Mouse (Mus musculus) midbrain, postnatal 0 days (tissue): ENCODE measurements around the gene Myo9b. TPM values are rescaled to one million over a fixed set of nuclear protein-coding genes. Genes with fewer than 3 reads are reported as not detected.

Source experiments
- ATAC-seq: fragments of 200-750 bp; cut with Nextera tagmentation; 2 replicates; pipeline ENCODE4 v1.8.0; 2017; ENCODE audit warnings: moderate number of reproducible peaks, mild to moderate bottlenecking, moderate TSS enrichment, moderate library complexity; ENCODE audit not compliant: low FRiP score
- DNase-seq: peaks from one replicate; pipeline ENCODE4 v3.0.0-alpha.2; 2015; ENCODE audit warnings: low spot score
- H3K27ac ChIP-seq: fragments of 300-500 bp; sonication (generic); 2 replicates; pipeline ENCODE4 v1.5.1; 2014; ENCODE audit warnings: low read depth, mild to moderate bottlenecking, low read length, mixed read lengths
- H3K27me3 ChIP-seq: fragments of 300-500 bp; sonication (generic); 2 replicates; pipeline ENCODE4 v1.6.1; 2014; ENCODE audit warnings: low read length, control low read depth, mixed read lengths; ENCODE audit not compliant: insufficient read depth
- H3K36me3 ChIP-seq: fragments of 300-500 bp; sonication (generic); 2 replicates; pipeline ENCODE4 v1.6.1; 2014; ENCODE audit warnings: low read length, control low read depth, mixed read lengths; ENCODE audit not compliant: insufficient read depth
- H3K4me1 ChIP-seq: fragments of 300-500 bp; sonication (generic); 2 replicates; pipeline ENCODE4 v1.6.1; 2014; ENCODE audit warnings: mild to moderate bottlenecking, control low read depth, antibody characterized with exemption, low read length, mixed read lengths; ENCODE audit not compliant: insufficient read depth
- H3K4me2 ChIP-seq: fragments of 300-500 bp; sonication (generic); 2 replicates; pipeline ENCODE4 v1.6.1; 2014; ENCODE audit warnings: low read depth, mild to moderate bottlenecking, low read length, mixed read lengths; ENCODE audit not compliant: poor library complexity, severe bottlenecking
- H3K4me3 ChIP-seq: fragments of 300-500 bp; sonication (generic); 2 replicates; pipeline ENCODE4 v1.5.1; 2014; ENCODE audit warnings: low read depth, mild to moderate bottlenecking, low read length, moderate library complexity
- H3K9ac ChIP-seq: fragments of 300-500 bp; sonication (generic); replicated peaks from 2 replicates; pipeline ENCODE4 v1.6.1; 2014; ENCODE audit warnings: mild to moderate bottlenecking, low read length, moderate library complexity, mixed read lengths; ENCODE audit not compliant: poor library complexity, severe bottlenecking
- H3K9me3 ChIP-seq: fragments of 300-500 bp; sonication (generic); 2 replicates; pipeline ENCODE4 v1.6.1; 2016; ENCODE audit warnings: low read length, control low read depth
- CTCF ChIP-seq: IDR thresholded peaks from 2 replicates; pipeline ENCODE4 v1.5.1; 2016; ENCODE audit warnings: antibody characterized with exemption, mild to moderate bottlenecking
- WGBS: fragments of 180-500 bp; shearing (Covaris S2); extraction: QIAGEN DNeasy Blood & Tissue Kit; methylation state at CpG from one replicate; pipeline ENCODE4 v1.1.7; 2014; 5-methylcytosine and 5-hydroxymethylcytosine counted together
- polyA plus RNA-seq: library from polyadenylated mRNA; unstranded; fragments of >200 nt; fragmentation: Nextera tagmentation; extraction: Ambion mirVana; gene quantifications from 2 replicates; pipeline ENCODE4 v1.2.1, GENCODE M21; 2015
- total RNA-seq: library from RNA; depleted of rRNA; stranded (reverse); fragments of >200 nt; gene quantifications from 2 replicates; pipeline ENCODE4 v1.2.3, GENCODE M21; 2014

Myo9b gene
- total and polyA plus RNA-seq, 2 experiments from 2014 or later = 7.6 to 32.3 TPM

DNA sequence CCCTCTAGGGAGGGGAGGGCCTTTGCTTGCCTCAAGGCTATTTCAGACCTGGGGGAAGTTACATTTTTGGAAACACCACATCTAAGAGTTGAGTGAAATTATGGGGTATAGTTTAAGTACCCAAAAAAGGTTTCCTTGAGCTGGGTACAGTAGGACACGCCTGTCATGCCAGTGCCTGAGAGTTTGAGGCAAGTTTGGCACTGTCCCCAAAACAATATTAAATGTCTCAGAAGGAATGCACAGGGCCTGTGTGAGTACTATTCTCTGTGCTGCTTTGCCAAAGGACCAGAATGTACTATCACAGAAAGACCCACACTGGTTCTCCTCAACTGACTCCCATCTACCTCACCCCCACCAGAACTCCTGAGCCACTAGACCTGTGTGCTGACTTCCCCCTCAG lies 31.1 kb downstream of the Myo9b start:
- no peaks in the 10 kb centered on the region for H3K27me3 ChIP-seq
- no peak for TF ChIP-seq CTCF
- ATAC-seq (no peak), DNase-seq (no peak)
- H3K9ac ChIP-seq = no peak overlapping the region
- no peaks in the 10 kb centered on the region for H3K9me3 ChIP-seq
- no peak overlapping the region for H3K27ac ChIP-seq
- no peak overlapping the region for H3K4me2 ChIP-seq
- 88% methylated on average over 1 of the region's 1 CpGs for WGBS
- H3K36me3 ChIP-seq = no peaks in the 10 kb centered on the region
- no peaks in the 10 kb centered on the region for H3K4me1 ChIP-seq
- no peak overlapping the region for H3K4me3 ChIP-seq

DNA sequence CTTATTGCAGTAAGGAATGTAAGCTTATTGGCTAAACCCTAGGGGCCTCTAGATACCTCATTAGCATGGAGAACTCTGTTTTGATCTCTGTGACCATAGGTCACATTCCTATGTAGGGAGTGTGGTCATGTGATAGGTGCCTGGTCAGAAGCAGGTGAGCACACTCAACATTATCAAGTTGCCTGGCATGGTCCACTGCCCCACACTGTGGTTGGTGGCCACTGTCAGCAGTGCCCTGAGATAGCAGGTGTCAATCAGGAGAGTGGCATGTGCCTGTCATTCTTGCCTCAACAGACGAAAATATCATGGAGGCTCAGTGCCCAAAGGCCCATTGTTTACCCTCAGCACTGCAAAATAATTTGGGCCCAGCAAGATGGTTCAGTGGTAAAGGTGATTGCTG lies 33.5 kb downstream of the Myo9b start:
- no peak for DNase-seq
- WGBS = 82% methylated on average over 1 of the region's 1 CpGs
- H3K4me1 ChIP-seq = no peaks in the 10 kb centered on the region
- H3K9me3 ChIP-seq = no peaks in the 10 kb centered on the region
- ATAC-seq = no peak
- no peak overlapping the region for H3K9ac ChIP-seq
- H3K4me3 ChIP-seq = no peak overlapping the region
- H3K4me2 ChIP-seq = no peak overlapping the region
- no peaks in the 10 kb centered on the region for H3K27me3 ChIP-seq
- H3K36me3 ChIP-seq = no peaks in the 10 kb centered on the region
- TF ChIP-seq CTCF = no peak
- no peak overlapping the region for H3K27ac ChIP-seq

DNA sequence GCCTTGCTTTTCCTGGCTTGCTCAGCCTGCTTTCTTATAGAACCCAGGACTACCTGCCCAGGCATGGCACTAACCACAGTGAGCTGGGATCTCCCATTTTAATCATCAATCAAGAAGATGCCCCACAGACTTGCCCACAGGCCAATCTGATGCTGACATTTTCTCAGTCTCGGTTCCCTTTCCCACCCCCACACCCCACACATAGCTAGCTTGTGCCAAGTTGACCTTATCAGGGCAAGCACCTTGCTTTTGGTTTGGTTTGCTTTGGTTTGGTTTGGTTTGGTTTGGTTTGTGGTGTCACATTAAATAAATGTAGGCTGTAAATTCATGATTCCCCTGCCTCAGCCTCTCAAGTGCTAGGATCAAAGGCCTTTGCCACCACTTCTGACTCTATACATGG lies 34.9 kb downstream of the Myo9b start:
- H3K27ac ChIP-seq = no peak overlapping the region
- no peaks in the 10 kb centered on the region for H3K36me3 ChIP-seq
- no peak overlapping the region for H3K9ac ChIP-seq
- no peaks in the 10 kb centered on the region for H3K9me3 ChIP-seq
- no peaks in the 10 kb centered on the region for H3K4me1 ChIP-seq
- WGBS = 89% methylated on average over 1 of the region's 1 CpGs
- H3K4me2 ChIP-seq = no peak overlapping the region
- ATAC-seq (no peak), DNase-seq (no peak)
- TF ChIP-seq CTCF = no peak
- no peak overlapping the region for H3K4me3 ChIP-seq
- H3K27me3 ChIP-seq = no peaks in the 10 kb centered on the region

DNA sequence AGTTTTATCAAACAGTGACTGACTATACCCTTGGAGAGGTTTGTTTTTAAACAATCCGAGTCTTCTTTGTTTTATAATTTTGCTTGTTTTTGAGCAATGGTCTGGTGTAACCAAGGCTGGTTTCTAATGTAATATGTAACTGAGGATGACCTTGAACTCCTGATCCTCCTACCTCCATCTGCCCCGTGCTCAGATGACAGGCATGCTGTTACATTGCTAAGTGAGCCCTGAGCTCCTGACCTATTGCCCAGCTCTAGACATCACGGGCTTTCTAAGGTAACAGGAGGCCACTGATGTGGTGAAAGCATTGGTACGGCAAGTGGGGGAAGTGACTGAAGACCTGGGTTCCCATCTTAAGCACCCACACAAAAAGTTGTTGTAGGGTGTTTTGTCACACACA lies 35.4 kb downstream of the Myo9b start:
- H3K4me2 ChIP-seq = no peak overlapping the region
- H3K4me3 ChIP-seq = no peak overlapping the region
- no peak overlapping the region for H3K27ac ChIP-seq
- H3K36me3 ChIP-seq = no peaks in the 10 kb centered on the region
- H3K27me3 ChIP-seq = no peaks in the 10 kb centered on the region
- no peaks in the 10 kb centered on the region for H3K9me3 ChIP-seq
- no peak overlapping the region for H3K9ac ChIP-seq
- DNase-seq = no peak
- no peak for ATAC-seq
- no peak for TF ChIP-seq CTCF
- 91% methylated on average over 4 of the region's 4 CpGs for WGBS
- H3K4me1 ChIP-seq = no peaks in the 10 kb centered on the region

DNA sequence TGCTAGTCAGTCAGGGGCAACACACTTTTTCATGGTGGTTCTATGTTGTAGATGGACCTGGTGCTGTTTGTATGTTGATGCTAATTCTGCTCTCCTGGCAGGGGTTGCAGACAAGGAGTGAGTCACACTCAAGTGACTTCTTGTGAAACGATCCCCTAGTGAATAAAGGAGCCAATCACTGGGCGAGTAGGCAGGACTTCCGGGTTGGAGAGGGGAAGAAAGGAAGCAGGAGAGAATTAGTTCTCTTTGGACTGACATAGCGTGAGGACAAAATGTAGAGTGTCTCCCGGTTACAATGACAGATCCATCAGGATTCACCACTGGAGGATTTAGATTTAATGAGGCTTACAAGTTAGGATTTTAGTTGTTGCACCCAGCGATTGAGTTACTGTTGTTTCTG lies 37.9 kb downstream of the Myo9b start:
- no peak overlapping the region for H3K4me3 ChIP-seq
- H3K9ac ChIP-seq = no peak overlapping the region
- no peak for ATAC-seq
- no peaks in the 10 kb centered on the region for H3K27me3 ChIP-seq
- WGBS = 75% methylated on average over 6 of the region's 6 CpGs
- no peaks in the 10 kb centered on the region for H3K4me1 ChIP-seq
- no peak for TF ChIP-seq CTCF
- no peaks in the 10 kb centered on the region for H3K36me3 ChIP-seq
- DNase-seq = no peak
- no peak overlapping the region for H3K4me2 ChIP-seq
- no peaks in the 10 kb centered on the region for H3K9me3 ChIP-seq
- no peak overlapping the region for H3K27ac ChIP-seq

DNA sequence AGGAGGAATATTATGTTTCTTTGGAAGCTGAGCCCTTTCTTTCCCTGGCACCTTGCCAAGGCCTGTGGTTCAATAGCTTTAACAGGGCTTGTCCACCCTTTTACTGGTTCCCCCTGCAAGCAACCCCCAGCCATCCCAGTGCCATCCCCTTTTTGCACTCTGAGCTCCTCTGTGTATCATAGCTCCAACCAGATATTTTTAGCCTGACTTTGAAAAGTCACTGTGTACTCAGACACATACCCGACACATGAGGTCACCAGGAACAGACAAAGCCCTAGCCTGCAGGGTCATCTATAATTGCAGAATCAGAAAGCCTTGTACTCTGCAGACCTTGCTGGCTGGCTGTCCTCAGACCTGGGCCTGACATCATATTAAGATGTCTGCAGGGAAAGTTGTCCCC lies 40.2 kb downstream of the Myo9b start:
- no peak for ATAC-seq
- H3K9me3 ChIP-seq = no peaks in the 10 kb centered on the region
- no peak overlapping the region for H3K27ac ChIP-seq
- no peak overlapping the region for H3K4me2 ChIP-seq
- no peaks in the 10 kb centered on the region for H3K27me3 ChIP-seq
- no peak overlapping the region for H3K4me3 ChIP-seq
- no peak for TF ChIP-seq CTCF
- peaks cover 6% of the 10 kb centered on the region; the same call in 1 of the 2 replicates for H3K36me3 ChIP-seq
- WGBS = 41% methylated on average over 1 of the region's 1 CpGs
- H3K9ac ChIP-seq = no peak overlapping the region
- peak; percentile 15 for DNase-seq
- H3K4me1 ChIP-seq = no peaks in the 10 kb centered on the region

DNA sequence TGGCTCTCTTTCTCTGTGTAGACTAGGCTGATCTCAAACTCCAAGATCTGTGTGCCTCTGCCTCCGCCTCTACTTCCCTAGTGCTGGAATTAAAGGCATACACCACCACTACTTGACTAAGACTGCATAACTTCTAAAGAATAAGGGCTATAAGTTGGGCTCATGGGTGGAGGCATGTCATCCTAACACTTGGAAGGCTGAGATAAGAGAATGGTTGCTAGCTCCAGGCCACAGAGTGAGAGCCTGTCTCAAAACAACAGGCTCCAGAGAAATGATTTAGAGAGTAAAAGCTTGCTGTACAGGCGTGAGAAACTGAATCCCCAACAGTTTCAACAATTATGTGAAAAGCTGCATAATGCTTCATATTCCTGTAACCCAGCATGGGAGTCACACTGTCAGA lies 41.4 kb downstream of the Myo9b start:
- no peak overlapping the region for H3K9ac ChIP-seq
- H3K36me3 ChIP-seq = peaks cover 6% of the 10 kb centered on the region; the same call in 1 of the 2 replicates
- H3K4me3 ChIP-seq = no peak overlapping the region
- H3K4me2 ChIP-seq = no peak overlapping the region
- DNase-seq (no peak), ATAC-seq (no peak)
- H3K27me3 ChIP-seq = no peaks in the 10 kb centered on the region
- no peaks in the 10 kb centered on the region for H3K4me1 ChIP-seq
- WGBS = 88% methylated on average over 2 of the region's 2 CpGs
- no peaks in the 10 kb centered on the region for H3K9me3 ChIP-seq
- no peak overlapping the region for H3K27ac ChIP-seq
- no peak for TF ChIP-seq CTCF
